Mouse (Mus musculus): Measurements from ENCODE around the gene Enthd1. TPM values are rescaled to one million over a fixed set of nuclear protein-coding genes. Genes with fewer than 3 reads are reported as not detected.

Gene Enthd1
- polyA plus RNA-seq (2014; fragmentation: Illumina TruSeq; extraction: RNeasy Lipid Tissue Mini Kit (QIAGEN cat#74804); ENCODE audit: low read depth, low replicate concordance): not detected

GRCm38 (mm10) chr15:80565106-80565665, at the start of gene Enthd1:
Gene Enthd1 (minus strand): TSS chr15:80565156.

DNA sequence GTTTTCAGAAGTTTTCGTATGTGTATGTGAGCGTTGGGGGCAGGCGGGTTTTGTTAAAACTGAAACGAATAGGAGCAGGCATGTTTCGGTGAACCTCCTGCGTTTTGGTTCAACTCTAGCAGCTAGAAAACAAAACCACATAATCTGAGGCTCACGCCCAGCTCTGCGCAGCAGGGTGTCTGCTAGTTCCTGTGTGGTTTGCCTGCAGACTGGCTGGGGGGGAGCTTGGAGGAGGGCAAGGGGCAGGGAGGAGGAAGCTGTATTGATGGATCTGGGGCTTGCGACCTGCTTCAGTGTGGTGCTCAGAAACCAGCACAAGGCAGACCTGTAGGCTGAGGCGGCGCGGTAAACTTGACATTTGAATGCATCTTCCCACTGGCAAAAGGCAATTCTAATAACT, 7.3 kb upstream of the Enthd1 start, which contains the start of gene Grap2:
Grap2 (plus strand) TSS at position 304 of the 400 bp plus-strand sequence.

Other genes with a start within 250 kb of the Enthd1 start
- 0.29 TPM for gene Grap2, start 7.4 kb upstream of the Enthd1 start, polyA plus RNA-seq (2014; fragmentation: Illumina TruSeq; extraction: RNeasy Lipid Tissue Mini Kit (QIAGEN cat#74804); ENCODE audit: low read depth, low replicate concordance)
- 0.29 TPM for gene Fam83f, start 106.7 kb upstream of the Enthd1 start, polyA plus RNA-seq (2014; fragmentation: Illumina TruSeq; extraction: RNeasy Lipid Tissue Mini Kit (QIAGEN cat#74804); ENCODE audit: low read depth, low replicate concordance)
- gene Tnrc6b, start 146.2 kb upstream of the Enthd1 start, polyA plus RNA-seq (2014; fragmentation: Illumina TruSeq; extraction: RNeasy Lipid Tissue Mini Kit (QIAGEN cat#74804); ENCODE audit: low read depth, low replicate concordance): 8.4 TPM

Measured in liver, adult 10 weeks (tissue).